25 mouse cellular contexts compared by ENCODE assay signal in genomic region chr15:83686601-83687000, GRCm38 (mm10). TPM values are rescaled to one million over a fixed set of nuclear protein-coding genes. Genes with fewer than 3 reads are reported as not detected.
A peak's percentile ranks its signal among the peaks of the same experiment; 100 is the strongest.
DNase-seq lines count a peak whose midpoint lies in the region; ATAC-seq and TF ChIP-seq lines count a peak whose summit lies in the region.
"Had no signal": no experiment of that assay in that cellular context is flagged by ENCODE, and none has a peak within 500 bp of the region (broad histone marks: within the 10 kb centered on the region; RNA-seq: fewer than 3 reads in every experiment).

No protein-coding gene starts in this region.

- intact Hi-C loops in heart, postnatal 25 days (cut with DNase I) = no loop called here

- TF ChIP-seq CTCF in heart, postnatal 0 days (IDR thresholded peaks at IDR 0.05; ENCODE audit: low read depth) = no peak

- peaks cover 3% of the 10 kb centered on the region; the same call in 1 of the 2 replicates for H3K9me3 ChIP-seq in forebrain, embryonic 10.5 days
- H3K9me3 ChIP-seq in forebrain, embryonic 16.5 days (ENCODE audit: control insufficient read depth, low read length) = no peaks in the 10 kb centered on the region
- H3K9me3 ChIP-seq in heart, postnatal 0 days (replicated peaks; ENCODE audit: control insufficient read depth, low read length) = no peaks in the 10 kb centered on the region
- H3K9me3 ChIP-seq: heart, embryonic 15.5 days; hindbrain, embryonic 13.5 days; limb, embryonic 12.5 days; liver, embryonic 12.5 days; midbrain, embryonic 10.5 days; neural tube, embryonic 13.5 days had no signal

- TF ChIP-seq EP300 in heart, postnatal 0 days (IDR thresholded peaks at IDR 0.05; ENCODE audit: low read depth) = no peak

- peaks cover 43% of the 10 kb centered on the region for H3K4me1 ChIP-seq in forebrain, embryonic 10.5 days
- H3K4me1 ChIP-seq in forebrain, embryonic 16.5 days (replicated peaks; ENCODE audit: control insufficient read depth, insufficient read depth, low read length) = no peaks in the 10 kb centered on the region
- H3K4me1 ChIP-seq in heart, postnatal 0 days (ENCODE audit: control insufficient read depth, insufficient read depth) = peaks cover 11% of the 10 kb centered on the region
- H3K4me1 ChIP-seq: liver, embryonic 12.5 days had no signal

- peaks cover 15% of the 10 kb centered on the region for H3K27me3 ChIP-seq in forebrain, embryonic 10.5 days (ENCODE audit: poor library complexity, severe bottlenecking)
- H3K27me3 ChIP-seq in forebrain, embryonic 16.5 days (replicated peaks; ENCODE audit: control insufficient read depth, insufficient read depth, low read length) = no peaks in the 10 kb centered on the region
- 0 out of 2 replicates have a peak, but pooled peaks cover under 1% of the 10 kb centered on the region for H3K27me3 ChIP-seq in heart, postnatal 0 days (ENCODE audit: control insufficient read depth, insufficient read depth, low read length)
- H3K27me3 ChIP-seq: hindbrain, embryonic 13.5 days; liver, embryonic 12.5 days had no signal

- H3K36me3 ChIP-seq in forebrain, embryonic 10.5 days (replicated peaks) = peaks cover 69% of the 10 kb centered on the region
- no peaks in the 10 kb centered on the region for H3K36me3 ChIP-seq in forebrain, embryonic 16.5 days (ENCODE audit: control insufficient read depth, insufficient read depth)
- no peaks in the 10 kb centered on the region for H3K36me3 ChIP-seq in heart, postnatal 0 days (replicated peaks; ENCODE audit: control insufficient read depth, insufficient read depth, low read length)
- H3K36me3 ChIP-seq: heart, embryonic 15.5 days; hindbrain, embryonic 13.5 days; liver, embryonic 12.5 days; neural tube, embryonic 13.5 days had no signal

- WGBS in forebrain, embryonic 10.5 days = 71% methylated on average over 9 of the region's 9 CpGs
- 62% methylated on average over 9 of the region's 9 CpGs for WGBS in forebrain, embryonic 16.5 days
- WGBS in heart, postnatal 0 days = 38% methylated on average over 9 of the region's 9 CpGs

- H3K9ac ChIP-seq in forebrain, embryonic 16.5 days (replicated peaks; ENCODE audit: low read depth, low read length) = no peak overlapping the region
- H3K9ac ChIP-seq in heart, postnatal 0 days (replicated peaks; ENCODE audit: low read depth, low read length) = no peak overlapping the region
- H3K9ac ChIP-seq: heart, embryonic 15.5 days; hindbrain, embryonic 13.5 days; limb, embryonic 12.5 days; liver, embryonic 12.5 days; neural tube, embryonic 13.5 days had no signal

- ATAC-seq in forebrain, embryonic 16.5 days = no peak
- ATAC-seq in heart, postnatal 0 days (ENCODE audit: insufficient read depth, low read depth) = 0 out of 2 replicates have a peak, but pooled peaks have one; percentile 19
- ATAC-seq: activated CD4-positive, CD25-positive, alpha-beta regulatory T cell, adult 4 months; liver, embryonic 12.5 days; midbrain, embryonic 16.5 days had no signal

- no peak overlapping the region for H3K4me2 ChIP-seq in forebrain, embryonic 16.5 days (ENCODE audit: low read length)
- no peak overlapping the region for H3K4me2 ChIP-seq in heart, postnatal 0 days (ENCODE audit: low read depth, low read length)
- H3K4me2 ChIP-seq: heart, embryonic 15.5 days; hindbrain, embryonic 13.5 days; limb, embryonic 12.5 days; liver, embryonic 12.5 days; neural tube, embryonic 13.5 days had no signal

- no peak overlapping the region for H3K4me3 ChIP-seq in forebrain, embryonic 10.5 days
- H3K4me3 ChIP-seq in forebrain, embryonic 16.5 days (replicated peaks; ENCODE audit: low read length) = no peak overlapping the region
- H3K4me3 ChIP-seq in heart, postnatal 0 days (ENCODE audit: low read depth, low read length) = no peak overlapping the region
- H3K4me3 ChIP-seq: heart, embryonic 15.5 days; hindbrain, embryonic 13.5 days; limb, embryonic 12.5 days; liver, embryonic 12.5 days; midbrain, embryonic 10.5 days; myocyte; neural tube, embryonic 13.5 days had no signal

- DNase-seq in forebrain, embryonic 10.5 days (ENCODE audit: extremely low spot score, low spot score) = no peak
- no peak for DNase-seq in heart, postnatal 0 days (ENCODE audit: low spot score)
- DNase-seq in heart, postnatal 25 days (ENCODE audit: low spot score) = no peak
- DNase-seq in kidney, postnatal 14 days = peak; percentile 34
- no peak for DNase-seq in kidney, adult 9 months
- peak; percentile 25 for DNase-seq in ovary, adult 18-20 months (ENCODE audit: low spot score)
- DNase-seq in ovary, postnatal 36 days (ENCODE audit: low spot score) = no peak
- DNase-seq: adrenal gland, adult 8-10 months; cerebellum, adult 11-12 months; gastrocnemius, postnatal 36 days; kidney, adult 8-10 months; layer of hippocampus, postnatal 36 days; lung, adult 18-20 months; right cerebral cortex, adult 18-20 months; right cerebral cortex, postnatal 4 days had no signal

- 0 out of 2 replicates have a peak overlapping the region, but pooled peaks have one; percentile 26 for H3K27ac ChIP-seq in forebrain, embryonic 10.5 days
- no peak overlapping the region for H3K27ac ChIP-seq in forebrain, embryonic 16.5 days (ENCODE audit: low read length)
- H3K27ac ChIP-seq in heart, postnatal 0 days (ENCODE audit: low read depth) = no peak overlapping the region
- H3K27ac ChIP-seq: heart, embryonic 15.5 days; hindbrain, embryonic 13.5 days; limb, embryonic 12.5 days; liver, embryonic 12.5 days; midbrain, embryonic 10.5 days; neural tube, embryonic 13.5 days had no signal

RNA-seq across cellular contexts. Expression of gene Scube1, which starts 38.2 kb away (rescaled TPM):
- 58.7 and 68.0 TPM in 2 replicates for polyA plus RNA-seq in forebrain, embryonic 10.5 days (2016; fragmentation: Nextera tagmentation; extraction: Ambion mirVana)
- 21.9 and 23.6 TPM in 2 replicates for polyA plus RNA-seq in forebrain, embryonic 16.5 days (2015; fragmentation: Nextera tagmentation; extraction: Ambion mirVana)
- 1.3 and 4.3 TPM in 2 replicates for total RNA-seq in heart, postnatal 0 days (2014; rRNA removed; ENCODE audit: low replicate concordance)
- 1.6 and 1.9 TPM in 2 replicates for polyA plus RNA-seq in heart, postnatal 0 days (2015; fragmentation: Nextera tagmentation; extraction: Ambion mirVana)
- total RNA-seq in heart, postnatal 25 days (2021) = 1 to 10 TPM; 1.1 to 1.2 TPM
- polyA plus RNA-seq: activated CD4-positive, CD25-positive, alpha-beta regulatory T cell, adult 4 months; myocyte had no signal

Comparison
In these comparisons a context has a peak if more than half of its experiments do, and no peak if none do; other contexts are left out.
1. DNase-seq: peak in kidney, postnatal 14 days (single experiment) and ovary, adult 18-20 months (single experiment); none in forebrain, embryonic 10.5 days (single experiment), heart, postnatal 0 days (single experiment), heart, postnatal 25 days (single experiment), kidney, adult 9 months (single experiment) and ovary, postnatal 36 days (single experiment).